Mouse (Mus musculus) ES-E14 (cell line): Measurements from ENCODE around the gene Gtf2ird1.

Source experiments
- CHD2 ChIP-seq: IDR thresholded peaks from 2 replicates; pipeline ENCODE4 v1.6.1; 2014; ENCODE audit warnings: mild to moderate bottlenecking, low read depth, low read length, inconsistent platforms
- HCFC1 ChIP-seq: IDR thresholded peaks from 2 replicates; pipeline ENCODE4 v1.6.1; 2012; ENCODE audit warnings: low read length, inconsistent platforms, borderline replicate concordance; ENCODE audit not compliant: insufficient read depth
- MAFK ChIP-seq: IDR thresholded peaks from 2 replicates; pipeline ENCODE4 v1.6.1; 2014; ENCODE audit warnings: mild to moderate bottlenecking, low read depth, low read length, inconsistent platforms; ENCODE audit not compliant: insufficient read depth
- ZC3H11A ChIP-seq: IDR thresholded peaks from 2 replicates; pipeline ENCODE4 v1.6.1; 2012; ENCODE audit warnings: low read depth, mild to moderate bottlenecking, inconsistent platforms, low read length, borderline replicate concordance
- ZNF384 ChIP-seq: IDR thresholded peaks from 2 replicates; pipeline ENCODE4 v1.6.1; 2012; ENCODE audit warnings: low read depth, low read length, inconsistent platforms

- no peak for TF ChIP-seq ZC3H11A
- 0 out of 2 replicates have a peak, but pooled peaks have one; percentile 18 for TF ChIP-seq MAFK
- TF ChIP-seq HCFC1: peak; percentile 41; the same call in 1 of the 2 replicates
- TF ChIP-seq ZNF384: no peak
- TF ChIP-seq CHD2: peak; percentile 74; the same call in 1 of the 2 replicates
These were observed 143.0 kb downstream of the Gtf2ird1 start for GRCm38 (mm10) chr5:134313451-134314067.
